Mouse (Mus musculus): ENCODE results near the gene 1700056E22Rik.

DNA sequence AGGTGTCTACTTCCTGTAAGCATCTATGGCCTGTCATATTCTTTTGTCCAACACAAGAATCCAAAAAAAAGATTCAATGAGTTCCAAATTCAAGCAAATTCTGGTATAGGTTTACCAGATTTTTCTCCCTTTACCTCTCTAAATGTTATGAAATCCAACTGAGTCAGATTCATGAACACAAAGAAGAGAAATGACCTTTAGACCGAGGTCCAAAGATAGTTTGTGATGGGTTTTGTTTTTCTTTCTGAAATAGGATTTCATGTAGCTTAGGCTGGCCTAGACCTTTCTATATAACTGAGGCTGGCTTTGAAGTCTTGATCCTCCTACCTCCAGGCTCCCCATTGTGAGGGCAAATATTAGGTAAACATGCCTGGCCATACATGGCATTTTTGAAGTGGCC lies 27.8 kb upstream of the 1700056E22Rik start:
- TF ChIP-seq GATA1 (IDR thresholded peaks at IDR 0.05; ENCODE audit: borderline replicate concordance, low read length) (no peak), CTCF (IDR thresholded peaks at IDR 0.05; ENCODE audit: low read depth, low read length) (no peak), POLR2AphosphoS5 (IDR thresholded peaks at IDR 0.05; ENCODE audit: insufficient replicate concordance, low read depth, low read length) (no peak)
